In genomic region chr9:90206500-90206899, GRCm38 (mm10) we compare ENCODE assay signal across 7 mouse cellular contexts. TPM values are rescaled to one million over a fixed set of nuclear protein-coding genes. Genes with fewer than 3 reads are reported as not detected.
DNase-seq lines count a peak whose midpoint lies in the region; ATAC-seq lines count a peak whose summit lies in the region.

No protein-coding gene starts in this region.

- H3K4me1 ChIP-seq in limb, embryonic 10.5 days, result no peaks in the 10 kb centered on the region; the same call in 1 of the 2 replicates
- no peaks in the 10 kb centered on the region for H3K4me1 ChIP-seq in midbrain, embryonic 16.5 days (ENCODE audit: control insufficient read depth, insufficient read depth, low read length)

- ATAC-seq in midbrain, embryonic 16.5 days, result peak; percentile 64; the same call in 1 of the 2 replicates

- peaks cover 23% of the 10 kb centered on the region for H3K36me3 ChIP-seq in limb, embryonic 10.5 days
- H3K36me3 ChIP-seq in midbrain, embryonic 16.5 days (ENCODE audit: control insufficient read depth, insufficient read depth, low read length), result peaks cover 15% of the 10 kb centered on the region

- H3K4me3 ChIP-seq in limb, embryonic 10.5 days, result no peak overlapping the region
- no peak overlapping the region for H3K4me3 ChIP-seq in midbrain, embryonic 16.5 days (ENCODE audit: low read depth, low read length)

- DNase-seq in adrenal gland, adult (ENCODE audit: inconsistent age in 2 of 2, low spot score in 1 of 2), result peak; percentile 81 to 95
- peak; percentile 79 to 91 for DNase-seq in cerebellum, postnatal 25 days
- peak; percentile 60 to 62 for DNase-seq in gastrocnemius, adult 8-10 months (ENCODE audit: low spot score in 2 of 2)
- DNase-seq in kidney, adult 18-20 months, result peak; percentile 84
- peak; percentile 82 for DNase-seq in limb, embryonic 10.5 days (ENCODE audit: low spot score)
- DNase-seq in spleen, adult 18-20 months, result peak; percentile 50 to 79

- H3K9me3 ChIP-seq in limb, embryonic 10.5 days (replicated peaks), result no peaks in the 10 kb centered on the region
- H3K9me3 ChIP-seq in midbrain, embryonic 16.5 days (replicated peaks; ENCODE audit: control insufficient read depth, low read length, poor library complexity, severe bottlenecking), result no peaks in the 10 kb centered on the region

- H3K9ac ChIP-seq in midbrain, embryonic 16.5 days (ENCODE audit: low read depth, low read length), result no peak overlapping the region

- no peak overlapping the region for H3K27ac ChIP-seq in limb, embryonic 10.5 days
- no peak overlapping the region for H3K27ac ChIP-seq in midbrain, embryonic 16.5 days (ENCODE audit: low read length)

- H3K27me3 ChIP-seq in limb, embryonic 10.5 days (ENCODE audit: low read depth, poor library complexity, severe bottlenecking), result no peaks in the 10 kb centered on the region
- H3K27me3 ChIP-seq in midbrain, embryonic 16.5 days (ENCODE audit: control insufficient read depth, insufficient read depth, low read depth, low read length), result no peaks in the 10 kb centered on the region

- no peak overlapping the region for H3K4me2 ChIP-seq in midbrain, embryonic 16.5 days (ENCODE audit: low read length)

- 50% methylated on average over 2 of the region's 2 CpGs for WGBS in limb, embryonic 10.5 days
- 39% methylated on average over 2 of the region's 2 CpGs for WGBS in midbrain, embryonic 16.5 days

RNA-seq across cellular contexts. Expression of gene Adamts7, which starts 43.6 kb away (rescaled TPM):
- under 1 TPM; 0.29 to 0.56 (median 0.43) TPM for total RNA-seq in gastrocnemius, adult 8-10 months (2022)
- 8.5 and 15.4 TPM in 2 replicates for polyA plus RNA-seq in limb, embryonic 10.5 days (2016; fragmentation: Nextera tagmentation; extraction: Ambion mirVana)
- 7.0 and 8.8 TPM in 2 replicates for polyA plus RNA-seq in midbrain, embryonic 16.5 days (2015; fragmentation: Nextera tagmentation; extraction: Ambion mirVana)
